ENCODE assay signal across 8 mouse cellular contexts in genomic region chr17:80160454-80160853, GRCm38 (mm10).
A peak's percentile ranks its signal among the peaks of the same experiment; 100 is the strongest.
DNase-seq lines count a peak whose midpoint lies in the region.

No protein-coding gene starts in this region.

- DNase-seq in cerebellum, adult 18-20 months, result peak; percentile 36 to 37
- no peak for DNase-seq in cerebellum, adult 11 months
- peak; percentile 24 for DNase-seq in urinary bladder, postnatal 25 days (ENCODE audit: low spot score)
- no peak for DNase-seq in urinary bladder, postnatal 10 days (ENCODE audit: low spot score)
- peak; percentile 71 for DNase-seq in kidney, adult 9 months
- peak; percentile 80 to 84 for DNase-seq in lung, adult 18-20 months
- peak; percentile 37 to 82 for DNase-seq in urinary bladder, postnatal 36 days (ENCODE audit: low spot score in 2 of 2)
- no peak for DNase-seq in thymus, postnatal 36 days

Comparison
In these comparisons a context has a peak if more than half of its experiments do, and no peak if none do; other contexts are left out.
1. DNase-seq: peak in cerebellum, adult 18-20 months (2 of 2), urinary bladder, postnatal 25 days (single experiment), kidney, adult 9 months (single experiment), lung, adult 18-20 months (2 of 2) and urinary bladder, postnatal 36 days (2 of 2); none in cerebellum, adult 11 months (single experiment), urinary bladder, postnatal 10 days (single experiment) and thymus, postnatal 36 days (0 of 2).